Mouse (Mus musculus) cerebellum, adult 2 months (tissue): ENCODE measurements around the gene Sema5a. TPM values are rescaled to one million over a fixed set of nuclear protein-coding genes. Genes with fewer than 3 reads are reported as not detected.

Source experiments
- DNase-seq, 2 experiments: peaks; one replicate each; pipeline ENCODE4 v3.0.0; 2021
- H3K27ac ChIP-seq: fragments of 200-500 bp; 2 replicates; pipeline ENCODE4 v1.5.1; 2012; ENCODE audit warnings: low read length, control low read depth, inconsistent platforms; ENCODE audit not compliant: insufficient read depth
- H3K27me3 ChIP-seq: fragments of 200-500 bp; 2 replicates; pipeline ENCODE4 v1.6.1; 2012; ENCODE audit warnings: inconsistent platforms, mild to moderate bottlenecking, low read length, moderate library complexity; ENCODE audit not compliant: control insufficient read depth, insufficient read depth
- H3K4me1 ChIP-seq: fragments of 200-500 bp; 2 replicates; pipeline ENCODE4 v1.6.1; 2011; ENCODE audit warnings: low read length; ENCODE audit not compliant: control insufficient read depth, insufficient read depth
- H3K4me3 ChIP-seq: fragments of 200-500 bp; replicated peaks from 2 replicates; pipeline ENCODE3; 2011; ENCODE audit warnings: mild to moderate bottlenecking, low read depth, low read length, control low read depth; ENCODE audit not compliant: insufficient read depth
- CTCF ChIP-seq: fragments of 200-500 bp; IDR thresholded peaks from 2 replicates; pipeline ENCODE4 v1.5.1; 2011; ENCODE audit warnings: low read depth, mild to moderate bottlenecking, control low read depth, low read length, moderate library complexity, borderline replicate concordance; ENCODE audit not compliant: insufficient read depth
- POLR2A ChIP-seq: fragments of 200-500 bp; IDR thresholded peaks from 2 replicates; pipeline ENCODE4 v1.6.1; 2011; ENCODE audit warnings: low read length, control low read depth, borderline replicate concordance; ENCODE audit not compliant: insufficient read depth
- WGBS: fragments of 180-500 bp; shearing (Covaris S2); methylation state at CpG from one replicate; pipeline ENCODE4 v1.1.7; 2018; 5-methylcytosine and 5-hydroxymethylcytosine counted together
- polyA plus RNA-seq: library from polyadenylated mRNA; depleted of rRNA; stranded (reverse); fragments of >200 nt; gene quantifications from 2 replicates; pipeline ENCODE4 v1.2.3, GENCODE M21; 2012

Sema5a gene
- polyA plus RNA-seq, 1 experiment = 11.1 TPM

DNA sequence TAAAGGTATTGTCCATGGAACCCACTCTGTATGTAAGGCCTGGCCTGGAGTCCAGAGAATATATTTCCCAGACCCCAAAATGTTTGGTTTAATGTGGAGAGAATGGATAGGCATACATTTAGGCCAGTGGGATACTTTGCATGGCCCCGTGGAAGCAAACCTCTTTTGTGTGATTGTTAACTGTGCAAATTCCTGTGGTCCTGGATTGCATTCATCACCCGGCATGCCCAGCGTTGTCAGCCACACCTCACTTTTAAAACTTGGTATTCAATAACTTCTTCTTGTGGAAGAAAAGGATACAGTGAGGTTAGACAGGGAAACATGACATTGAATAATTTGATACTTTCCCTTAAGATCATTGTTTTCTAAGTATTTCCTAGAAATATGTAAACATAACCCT lies 46.4 kb downstream of the Sema5a start:
- TF ChIP-seq CTCF (no peak), POLR2A (no peak)
- WGBS = 58% methylated on average over 3 of the region's 3 CpGs
- Histone ChIP-seq H3K27me3 (no peaks in the 10 kb centered on the region), H3K4me3 (no peak overlapping the region), H3K27ac (no peak overlapping the region), H3K4me1 (no peaks in the 10 kb centered on the region)
- DNase-seq = no peak

- no peak for TF ChIP-seq CTCF
- TF ChIP-seq POLR2A = no peak
- H3K27ac ChIP-seq = no peak overlapping the region
- no peak for DNase-seq
- WGBS = 57% methylated on average over 6 of the region's 6 CpGs
- H3K4me1 ChIP-seq = no peaks in the 10 kb centered on the region
- no peaks in the 10 kb centered on the region for H3K27me3 ChIP-seq
- no peak overlapping the region for H3K4me3 ChIP-seq
These were observed 51.9 kb downstream of the Sema5a start for GRCm38 (mm10) chr15:32296523-32296922.

- Histone ChIP-seq H3K27me3 (no peaks in the 10 kb centered on the region), H3K4me3 (no peak overlapping the region), H3K27ac (no peak overlapping the region), H3K4me1 (no peaks in the 10 kb centered on the region)
- no peak for TF ChIP-seq CTCF
- no peak for TF ChIP-seq POLR2A
- no peak for DNase-seq
- 84% methylated on average over 5 of the region's 5 CpGs for WGBS
These were observed 52.7 kb downstream of the Sema5a start for GRCm38 (mm10) chr15:32297266-32297665.

DNA sequence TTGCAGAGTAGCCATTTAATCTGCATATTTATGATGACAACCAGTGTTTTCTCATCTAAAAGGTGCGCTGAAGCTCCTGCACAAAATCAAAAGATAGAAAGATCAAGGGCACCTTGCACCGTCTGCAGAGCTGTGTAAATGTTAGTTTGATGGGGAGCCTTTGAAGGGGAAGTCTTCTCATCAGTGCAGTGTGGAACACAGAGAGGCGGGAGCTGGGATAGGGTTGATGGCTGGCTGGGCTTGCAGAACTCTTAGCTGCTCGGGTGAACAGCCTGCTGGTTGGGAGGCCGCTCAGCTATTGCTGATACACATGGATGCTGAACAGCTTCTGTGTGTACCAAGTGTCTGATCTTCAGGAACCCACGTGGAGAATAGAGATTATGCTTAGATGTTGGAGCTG lies 53.9 kb downstream of the Sema5a start:
- no peak overlapping the region for H3K27ac ChIP-seq
- H3K4me3 ChIP-seq = no peak overlapping the region
- H3K4me1 ChIP-seq = no peaks in the 10 kb centered on the region
- H3K27me3 ChIP-seq = no peaks in the 10 kb centered on the region
- 71% methylated on average over 6 of the region's 6 CpGs for WGBS
- DNase-seq = no peak
- no peak for TF ChIP-seq POLR2A
- TF ChIP-seq CTCF = no peak

- H3K27me3 ChIP-seq = no peaks in the 10 kb centered on the region
- H3K27ac ChIP-seq = no peak overlapping the region
- H3K4me1 ChIP-seq = no peaks in the 10 kb centered on the region
- DNase-seq = no peak
- no peak for TF ChIP-seq CTCF
- no peak for TF ChIP-seq POLR2A
- no peak overlapping the region for H3K4me3 ChIP-seq
- 90% methylated on average over 4 of the region's 4 CpGs for WGBS
These were observed 56.4 kb downstream of the Sema5a start for GRCm38 (mm10) chr15:32300991-32301390.

DNA sequence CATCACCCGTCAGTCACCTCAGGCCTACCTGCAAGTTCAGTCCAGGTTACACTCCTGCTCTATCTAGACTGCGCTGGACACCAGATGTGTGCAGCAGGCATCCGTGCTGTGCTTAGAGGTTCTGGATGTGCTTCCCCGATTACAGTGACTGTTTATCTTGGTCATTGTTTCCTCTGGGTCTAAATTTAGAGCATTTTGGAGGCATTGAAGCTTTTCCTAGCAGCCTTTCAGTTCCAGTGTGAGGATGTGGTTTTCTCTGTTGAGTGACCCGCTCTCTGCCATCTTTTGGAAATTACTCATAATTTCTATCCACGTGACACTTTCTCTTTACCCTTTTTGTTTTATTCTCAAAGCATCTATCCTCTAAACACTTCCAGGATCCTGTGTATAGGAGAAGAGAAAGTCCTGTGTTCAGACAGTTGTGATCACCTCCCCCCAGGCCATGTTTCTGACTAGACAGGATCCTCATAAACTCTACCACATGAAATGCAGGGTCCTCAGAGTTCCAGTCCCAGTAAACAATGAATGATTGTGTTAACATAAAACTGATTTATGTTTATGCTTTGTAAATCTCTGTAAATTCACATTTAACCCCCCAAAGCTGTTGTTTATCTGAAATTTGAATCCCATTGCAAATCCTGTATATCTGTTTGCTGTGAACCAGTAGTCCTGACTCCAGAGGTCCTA lies 62.1 kb downstream of the Sema5a start:
- DNase-seq = no peak
- H3K4me1 ChIP-seq = no peaks in the 10 kb centered on the region
- no peak overlapping the region for H3K27ac ChIP-seq
- WGBS = 90% methylated on average over 6 of the region's 6 CpGs
- no peak overlapping the region for H3K4me3 ChIP-seq
- TF ChIP-seq CTCF = no peak
- no peak for TF ChIP-seq POLR2A
- H3K27me3 ChIP-seq = no peaks in the 10 kb centered on the region

GRCm38 (mm10) chr15:32310834-32311233 lies 66.2 kb downstream of the Sema5a start:
- no peak for TF ChIP-seq POLR2A
- no peak for TF ChIP-seq CTCF
- H3K4me3 ChIP-seq = no peak overlapping the region
- H3K27ac ChIP-seq = no peak overlapping the region
- no peak for DNase-seq
- WGBS = 91% methylated on average over 8 of the region's 8 CpGs
- no peaks in the 10 kb centered on the region for H3K27me3 ChIP-seq
- no peaks in the 10 kb centered on the region for H3K4me1 ChIP-seq

GRCm38 (mm10) chr15:32311287-32311686 lies 66.7 kb downstream of the Sema5a start:
- Histone ChIP-seq H3K4me3 (no peak overlapping the region), H3K27me3 (no peaks in the 10 kb centered on the region), H3K4me1 (no peaks in the 10 kb centered on the region), H3K27ac (no peak overlapping the region)
- no peak for TF ChIP-seq POLR2A
- TF ChIP-seq CTCF = no peak
- 91% methylated on average over 8 of the region's 8 CpGs for WGBS
- no peak for DNase-seq
